Mouse (Mus musculus) WW6 (cell line): ENCODE results near the gene Tmem37.
A peak's percentile ranks its signal among the peaks of the same experiment; 100 is the strongest.

Source experiments
- DNase-seq: peaks from one replicate; pipeline ENCODE4 v3.0.0-alpha.2; 2013; ENCODE audit warnings: low read depth, low spot score

The Tmem37 gene

DNA sequence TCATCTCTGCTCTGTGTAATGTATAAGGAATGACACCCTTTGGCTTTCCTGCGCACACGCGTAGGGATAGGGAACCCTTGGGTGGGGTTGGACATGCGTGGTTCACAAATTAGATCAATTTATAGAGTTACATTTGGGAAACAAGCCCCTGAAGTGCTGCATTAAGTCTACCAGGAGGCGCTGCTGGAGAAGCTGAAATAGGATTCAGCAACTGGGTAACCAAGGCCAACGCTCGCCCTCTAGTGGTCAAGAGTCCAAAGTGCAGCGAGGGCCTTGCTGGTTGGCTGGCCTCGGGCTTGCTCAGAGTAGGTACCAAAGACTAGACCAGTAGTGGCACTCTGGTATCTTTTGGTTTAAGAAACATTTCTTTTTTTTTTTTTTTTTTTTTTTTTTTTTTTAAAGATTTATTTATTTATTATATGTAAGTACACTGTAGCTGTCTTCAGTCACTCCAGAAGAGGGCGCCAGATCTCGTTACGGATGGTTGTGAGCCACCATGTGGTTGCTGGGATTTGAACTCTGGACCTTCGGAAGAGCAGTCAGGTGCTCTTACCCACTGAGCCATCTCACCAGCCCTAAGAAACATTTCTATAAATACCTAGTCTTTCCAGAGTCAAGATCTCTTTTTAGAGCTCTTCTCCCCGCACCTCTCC is 19.7 kb upstream of the Tmem37 start:
- peak; percentile 67 for DNase-seq

DNA sequence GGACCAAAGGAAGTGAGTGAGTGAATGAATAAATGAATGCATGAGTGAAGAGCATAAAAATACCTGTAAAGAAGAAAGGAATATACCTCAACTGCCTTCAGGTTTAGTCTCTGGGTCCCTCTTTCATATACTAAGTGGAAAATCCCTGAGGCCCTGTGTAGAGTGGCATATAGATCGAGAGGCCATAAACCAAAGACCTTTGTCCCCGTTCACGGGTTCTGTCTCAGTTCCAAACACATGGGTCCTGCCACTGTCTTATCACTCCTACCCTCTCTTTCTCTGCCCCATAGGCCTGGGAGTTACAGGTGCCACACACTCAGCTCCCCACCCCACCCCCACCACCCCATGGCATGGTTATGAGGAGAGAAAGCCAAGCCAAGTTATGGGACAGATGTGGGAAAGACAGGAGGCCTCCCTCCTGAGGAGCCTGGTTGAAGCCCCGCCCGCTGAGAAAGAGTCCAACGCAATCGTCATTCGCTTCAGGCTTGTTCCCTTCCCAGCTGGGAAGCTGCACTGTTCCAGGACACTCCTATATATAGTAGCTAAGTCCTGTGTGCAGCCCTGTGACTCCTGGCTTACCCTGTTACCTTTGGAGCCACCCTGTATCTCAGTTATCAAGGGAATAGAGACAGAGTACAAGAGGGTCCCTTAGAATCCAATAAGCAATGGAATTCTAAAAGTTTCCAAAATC is 17.2 kb upstream of the Tmem37 start:
- no peak for DNase-seq

GRCm38 (mm10) chr1:120089180-120089579 is 15.3 kb upstream of the Tmem37 start:
- DNase-seq: no peak

GRCm38 (mm10) chr1:120086644-120087043 is 12.8 kb upstream of the Tmem37 start:
- no peak for DNase-seq

DNA sequence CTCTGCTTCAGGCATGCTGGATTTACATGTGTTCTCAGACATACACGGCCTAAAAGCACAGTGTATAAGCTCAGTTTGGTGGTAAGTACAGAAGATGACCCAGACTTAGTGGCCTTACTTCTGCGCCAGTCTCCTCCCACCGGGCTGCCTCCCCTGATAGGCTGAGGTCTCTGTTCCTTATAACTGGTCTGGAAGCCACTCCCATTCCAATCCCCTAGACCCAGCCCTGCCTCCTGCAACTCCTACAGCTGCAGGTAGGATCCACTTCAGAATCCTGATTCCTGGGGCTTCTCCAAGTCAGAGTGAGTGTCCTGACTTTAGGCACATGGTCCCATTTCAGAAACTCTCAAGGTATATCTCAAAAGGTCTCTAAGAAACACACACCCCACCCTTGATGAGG is 11.8 kb upstream of the Tmem37 start:
- no peak for DNase-seq

DNA sequence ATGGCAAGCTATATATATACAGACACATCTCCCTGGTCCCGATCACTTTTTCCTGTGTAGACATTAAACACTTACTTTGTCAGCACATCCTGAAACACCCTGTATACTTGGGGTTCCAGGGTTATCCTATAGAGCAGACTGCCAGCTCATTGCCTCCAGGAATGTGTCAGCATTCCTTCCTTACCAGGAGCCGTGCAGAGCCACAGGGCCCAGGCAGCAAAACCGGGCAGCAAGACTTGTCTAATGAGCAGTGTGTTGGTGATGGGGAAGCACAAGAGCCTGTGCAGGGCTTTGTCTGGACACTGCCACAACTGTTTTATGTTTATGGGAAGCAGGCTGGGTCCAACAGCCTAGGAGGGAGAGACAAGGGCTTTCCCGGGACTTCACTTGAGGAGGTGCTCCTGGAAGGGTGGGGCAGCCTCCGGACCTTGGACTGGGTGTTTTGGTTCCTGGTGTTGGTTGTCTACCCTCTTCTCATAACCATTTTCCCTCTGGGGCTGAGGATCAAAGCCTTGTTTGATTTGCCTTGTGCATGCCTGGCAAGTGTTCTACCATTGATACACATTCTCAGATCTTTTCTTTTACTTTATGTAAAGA is 10.1 kb upstream of the Tmem37 start:
- DNase-seq: no peak

DNA sequence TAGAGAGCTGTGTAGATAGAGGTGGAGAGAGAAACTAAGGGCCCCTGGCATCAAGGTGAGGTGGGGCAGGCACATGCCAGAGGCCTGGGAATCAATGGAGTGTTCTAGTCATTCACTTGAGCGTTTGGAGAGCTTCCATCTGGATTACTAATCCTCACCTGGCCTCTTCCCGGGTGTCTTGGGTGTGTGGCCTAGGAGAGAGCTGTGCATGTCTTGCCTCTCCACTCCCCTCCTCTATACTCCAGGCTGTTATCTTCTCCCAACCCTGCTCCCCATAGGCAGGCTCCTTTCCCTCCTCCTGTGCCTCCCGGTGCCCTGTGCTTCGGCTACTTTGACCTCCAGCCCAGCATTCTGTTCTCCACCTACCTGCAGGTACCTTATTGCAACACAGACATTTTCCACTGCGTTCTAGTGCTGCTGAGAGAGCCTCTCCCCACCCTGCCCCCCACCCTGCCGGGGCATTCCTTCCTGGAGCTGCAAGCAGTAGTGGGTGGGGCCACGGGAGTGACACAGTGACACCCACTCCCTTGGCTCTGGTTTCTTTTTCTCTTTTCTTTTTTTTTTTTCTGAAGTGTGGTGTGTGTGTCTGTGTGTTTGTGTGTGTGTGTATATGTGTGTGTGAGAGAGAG is 9.2 kb upstream of the Tmem37 start:
- DNase-seq: no peak

DNA sequence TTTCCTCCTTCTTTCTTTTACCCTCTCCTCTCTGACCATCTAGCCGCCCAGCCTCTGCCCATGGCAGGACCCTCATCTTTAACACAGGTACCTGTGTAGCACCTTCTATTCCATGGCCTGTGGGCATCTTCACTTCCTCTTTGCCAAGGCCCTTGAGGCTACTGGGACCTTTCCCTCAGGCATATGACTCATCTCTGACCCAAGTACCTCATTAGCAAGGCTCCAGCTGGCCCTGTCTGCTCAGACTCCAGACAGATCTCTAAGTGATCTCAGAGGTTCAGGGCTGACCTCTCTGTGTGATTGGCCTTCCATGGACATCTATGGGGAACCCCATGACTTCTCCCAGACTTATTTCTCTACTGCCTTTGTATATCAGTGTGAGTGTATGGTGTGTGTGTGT is 6.8 kb upstream of the Tmem37 start:
- DNase-seq: no peak

DNA sequence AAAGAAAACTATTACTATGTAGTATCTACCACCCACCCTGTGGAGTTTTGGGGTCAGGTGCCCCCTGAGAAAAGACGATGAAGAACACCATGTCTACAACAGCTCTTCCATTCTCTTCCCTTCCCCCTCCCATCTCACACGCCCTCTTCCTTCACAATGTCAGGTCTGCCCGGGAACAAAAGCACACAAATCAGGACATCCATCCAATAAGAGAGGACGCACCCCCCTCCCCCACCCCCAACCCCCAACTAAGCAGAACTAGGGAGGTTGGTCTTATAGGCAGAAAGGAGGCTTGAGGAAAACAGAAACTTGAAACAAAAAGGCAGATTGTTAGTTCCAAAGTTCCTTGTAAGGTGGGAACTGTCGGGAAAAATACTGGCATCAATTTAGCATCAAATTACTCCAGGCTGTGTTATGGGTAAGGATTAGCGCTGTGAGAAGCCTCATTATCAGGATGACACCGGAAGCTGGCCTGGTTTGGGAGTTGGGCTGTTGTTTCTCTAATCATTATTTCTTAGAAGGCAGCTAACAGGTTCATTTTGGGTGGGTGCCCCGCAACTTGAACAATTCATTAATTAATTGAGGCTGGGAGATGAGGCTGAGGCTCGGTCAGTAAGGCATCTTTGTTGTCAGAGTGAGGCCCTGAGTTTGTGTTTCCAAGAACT is 4.0 kb upstream of the Tmem37 start:
- no peak for DNase-seq

GRCm38 (mm10) chr1:120075507-120075906 is 1.6 kb upstream of the Tmem37 start:
- DNase-seq: no peak

DNA sequence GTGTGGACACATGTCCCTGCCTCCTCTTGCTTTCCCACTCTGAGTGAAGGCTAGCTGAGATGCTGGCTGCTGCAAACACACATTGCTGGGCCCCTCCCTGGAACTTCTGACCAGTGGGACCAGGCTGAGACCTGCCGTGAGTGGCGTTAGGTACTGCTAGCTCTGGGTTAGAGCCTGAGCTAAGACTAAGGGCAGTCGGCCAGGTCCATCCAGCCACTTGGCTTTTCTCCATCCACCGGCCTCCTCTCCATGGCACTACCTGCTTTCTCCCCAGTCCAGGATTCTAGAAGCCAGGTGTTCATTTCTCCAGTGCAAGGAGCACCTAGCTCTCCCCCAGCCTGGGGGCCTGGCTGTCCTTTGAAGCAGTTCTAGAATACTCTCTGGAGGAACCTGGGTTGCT is 1.1 kb upstream of the Tmem37 start:
- DNase-seq: no peak

DNA sequence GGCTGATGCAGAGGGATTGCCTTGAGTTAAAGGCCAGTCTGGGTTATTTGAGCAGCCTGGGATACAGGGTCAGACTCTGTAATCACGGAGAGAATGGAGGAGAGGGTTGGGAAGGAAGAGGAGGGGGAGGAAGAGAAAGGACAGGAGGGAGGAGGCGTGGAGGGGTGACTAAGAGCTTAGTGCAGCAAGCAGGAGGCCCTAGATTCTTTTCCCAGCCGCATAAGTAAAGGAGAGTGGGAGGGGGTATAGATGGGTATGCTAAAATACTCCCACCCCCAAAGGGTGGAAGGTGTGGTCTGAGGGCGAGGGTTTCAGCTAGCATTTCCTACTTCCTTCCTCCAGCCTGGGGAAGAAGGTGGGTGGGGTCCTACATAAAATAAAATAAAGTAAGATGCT is 431 bp upstream of the Tmem37 start:
- no peak for DNase-seq

DNA sequence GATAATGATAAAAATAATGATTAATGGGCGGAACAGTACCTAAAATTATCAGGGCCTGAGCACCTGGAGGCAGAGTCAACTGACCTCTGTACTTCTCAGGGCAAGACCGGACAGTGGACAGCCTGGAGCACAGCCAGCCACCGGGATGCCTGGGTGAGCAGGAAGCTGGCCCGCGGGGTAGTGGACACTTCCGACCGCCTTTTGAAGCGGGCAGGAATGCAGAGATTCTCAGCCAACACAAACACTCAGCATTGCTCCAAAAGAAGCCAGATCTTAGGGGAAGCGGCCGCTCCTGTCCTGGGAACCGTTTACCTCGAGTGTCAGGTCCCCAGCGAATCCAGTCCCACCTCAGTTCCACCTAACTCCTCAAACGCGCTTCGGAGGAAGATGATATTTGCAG is 974 bp downstream of the Tmem37 start:
- DNase-seq: no peak

- DNase-seq: no peak
These were observed 2.7 kb downstream of the Tmem37 start for GRCm38 (mm10) chr1:120071133-120071532.

DNA sequence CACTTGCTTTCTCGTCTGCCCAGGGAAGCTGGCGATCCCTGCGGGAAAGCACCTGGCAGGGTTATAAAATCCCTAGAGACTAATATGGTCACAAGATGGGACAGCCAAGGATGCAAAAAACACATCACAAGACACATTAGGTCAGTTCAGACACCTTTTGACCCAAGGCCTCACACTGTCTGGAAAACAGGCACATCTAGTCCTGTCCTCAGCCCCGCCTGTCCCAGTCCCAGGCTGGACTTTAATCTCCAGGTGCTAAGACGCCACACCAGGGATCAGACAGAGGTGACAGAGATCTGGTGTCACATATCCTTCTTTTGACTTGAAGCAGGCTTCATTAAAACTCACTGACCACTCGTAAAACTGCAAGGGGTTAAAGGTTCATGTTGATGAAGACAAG is 3.7 kb downstream of the Tmem37 start:
- DNase-seq: no peak

- no peak for DNase-seq
These were observed 4.8 kb downstream of the Tmem37 start for GRCm38 (mm10) chr1:120069120-120069519.

- DNase-seq: no peak
These were observed 7.2 kb downstream of the Tmem37 start for GRCm38 (mm10) chr1:120066625-120067024.

DNA sequence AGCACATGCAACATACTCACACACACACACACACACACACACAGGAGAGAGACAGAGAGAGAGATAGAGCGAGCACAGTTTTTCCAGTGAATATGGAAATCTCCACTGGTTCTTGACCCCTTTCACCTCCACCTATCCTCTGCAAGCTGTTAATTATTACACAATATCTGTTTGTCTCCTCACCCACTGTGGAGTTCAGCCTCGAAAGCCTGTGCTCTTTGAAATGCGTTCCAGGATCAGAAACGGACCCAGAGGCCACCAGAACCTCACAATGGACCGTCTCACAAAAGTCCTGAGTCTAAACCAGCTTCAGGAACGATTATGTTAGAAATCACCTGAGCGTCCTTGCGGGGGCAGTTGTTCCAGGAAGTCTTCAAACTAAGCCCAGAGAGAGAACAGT is 7.7 kb downstream of the Tmem37 start:
- DNase-seq: no peak

- DNase-seq: no peak
These were observed 9.7 kb downstream of the Tmem37 start for GRCm38 (mm10) chr1:120064036-120064682.

GRCm38 (mm10) chr1:120062231-120062630 is 11.6 kb downstream of the Tmem37 start:
- no peak for DNase-seq

DNA sequence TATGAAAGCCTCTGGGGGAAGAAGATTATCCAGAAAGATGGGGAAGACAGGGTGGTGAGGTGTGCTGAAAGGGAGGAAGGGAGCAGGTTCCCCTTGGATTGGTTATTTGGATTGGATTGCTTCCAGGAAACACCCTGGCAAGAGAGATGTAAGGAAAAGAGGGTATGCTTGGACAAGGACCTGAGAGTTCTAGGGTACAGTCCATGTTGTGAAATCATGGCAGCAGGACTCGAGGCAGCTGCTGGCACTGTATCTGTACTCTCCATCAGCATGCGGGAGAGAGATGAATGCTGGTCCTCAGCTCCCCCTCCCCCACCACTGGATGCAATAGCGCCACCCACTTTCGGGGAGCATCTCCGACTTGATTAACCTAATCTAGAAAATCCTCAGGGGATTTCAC is 13.2 kb downstream of the Tmem37 start:
- no peak for DNase-seq
